Mouse (Mus musculus) midbrain, embryonic 11.5 days (tissue): ENCODE data around the gene Mpzl1. TPM values are rescaled to one million over a fixed set of nuclear protein-coding genes. Genes with fewer than 3 reads are reported as not detected.
"Not testable (repeated sequence)": the region's sequence is repeated elsewhere in the genome, so short reads cannot be mapped to it uniquely, and the experiment has no call there.

Experiments
- ATAC-seq: fragments of 200-750 bp; cut with Nextera tagmentation; 2 replicates; pipeline ENCODE4 v1.8.0; 2017; ENCODE audit warnings: moderate TSS enrichment, moderate library complexity; ENCODE audit not compliant: low FRiP score
- DNase-seq: peaks from one replicate; pipeline ENCODE4 v3.0.0; 2015; ENCODE audit warnings: low spot score; ENCODE audit errors: missing footprints
- H3K27ac ChIP-seq: fragments of 300-500 bp; sonication (generic); 2 replicates; pipeline ENCODE4 v1.5.1; 2014; ENCODE audit warnings: low read depth, low read length
- H3K27me3 ChIP-seq: fragments of 300-500 bp; sonication (generic); 2 replicates; pipeline ENCODE4 v1.6.1; 2014; ENCODE audit warnings: mild to moderate bottlenecking, low read length, moderate library complexity, mixed read lengths; ENCODE audit not compliant: control insufficient read depth, insufficient read depth
- H3K36me3 ChIP-seq: fragments of 300-500 bp; sonication (generic); 2 replicates; pipeline ENCODE4 v1.6.1; 2014; ENCODE audit warnings: mild to moderate bottlenecking, low read length, moderate library complexity, mixed read lengths; ENCODE audit not compliant: control insufficient read depth, insufficient read depth
- H3K4me1 ChIP-seq: fragments of 300-500 bp; sonication (generic); 2 replicates; pipeline ENCODE4 v1.6.1; 2014; ENCODE audit warnings: low read length; ENCODE audit not compliant: control insufficient read depth, insufficient read depth
- H3K4me2 ChIP-seq: fragments of 300-500 bp; sonication (generic); 2 replicates; pipeline ENCODE4 v1.6.1; 2014; ENCODE audit warnings: mild to moderate bottlenecking, moderate library complexity
- H3K4me3 ChIP-seq: fragments of 300-500 bp; sonication (generic); 2 replicates; pipeline ENCODE4 v1.5.1; 2014; ENCODE audit warnings: low read depth, low read length
- H3K9ac ChIP-seq: fragments of 300-500 bp; sonication (generic); 2 replicates; pipeline ENCODE4 v1.6.1; 2014; ENCODE audit warnings: low read length
- H3K9me3 ChIP-seq: fragments of 300-500 bp; sonication (generic); 2 replicates; pipeline ENCODE4 v1.6.1; 2016; ENCODE audit warnings: low read length; ENCODE audit not compliant: control insufficient read depth
- WGBS: fragments of 180-500 bp; shearing (Covaris S2); extraction: QIAGEN DNeasy Blood & Tissue Kit; methylation state at CpG from one replicate; pipeline ENCODE4 v1.1.7; 2014; 5-methylcytosine and 5-hydroxymethylcytosine counted together
- polyA plus RNA-seq: library from polyadenylated mRNA; unstranded; fragments of >200 nt; fragmentation: Nextera tagmentation; extraction: Ambion mirVana; gene quantifications from 2 replicates; pipeline ENCODE4 v1.2.1, GENCODE M21; 2014

Gene Mpzl1
- 141 and 144 TPM in 2 replicates for polyA plus RNA-seq

DNA sequence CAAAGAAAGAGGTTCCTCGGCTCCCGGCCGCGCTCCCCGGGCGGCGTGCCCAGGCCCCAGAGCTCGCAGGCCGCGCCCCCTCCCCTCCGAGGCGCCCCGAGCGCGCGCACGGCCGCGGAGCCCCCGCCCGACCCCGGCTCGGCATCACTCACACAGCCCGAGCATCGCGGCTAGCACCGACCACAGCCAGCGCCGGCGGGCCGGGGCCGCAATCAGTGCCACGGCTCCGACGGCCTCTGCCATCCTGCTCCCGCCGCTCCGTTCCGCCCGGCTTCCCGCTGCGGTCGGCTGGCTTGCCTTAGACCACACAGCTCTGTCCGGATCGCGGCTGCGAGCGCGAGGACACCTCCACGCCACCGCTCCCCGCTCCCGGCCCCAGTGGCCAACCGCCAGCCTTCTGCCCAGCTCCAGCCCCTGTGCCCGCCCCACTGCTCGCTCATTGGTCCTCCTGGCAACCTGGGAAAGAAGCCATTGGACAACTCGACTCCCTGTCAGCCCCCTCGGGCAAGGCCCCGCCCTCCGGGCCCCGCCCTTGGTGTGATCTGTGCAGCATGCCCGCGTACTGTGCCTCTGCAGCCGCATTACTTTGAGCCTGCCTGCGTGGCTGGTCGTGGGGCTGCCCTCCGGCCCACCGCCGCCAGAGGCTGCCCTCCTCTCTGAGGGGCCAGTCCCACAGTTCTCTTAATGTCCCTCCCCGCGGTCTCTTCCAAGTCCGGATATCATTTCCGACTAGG, at the start of gene Mpzl1:
Gene Mpzl1, minus strand, starts transcription at position 388 of the 734 bp plus-strand sequence.
- peaks cover 27% of the 10 kb centered on the region for H3K4me1 ChIP-seq
- no peaks in the 10 kb centered on the region for H3K9me3 ChIP-seq
- ATAC-seq (peak; percentile 99), DNase-seq (peak; percentile 100)
- no peaks in the 10 kb centered on the region for H3K27me3 ChIP-seq
- H3K9ac ChIP-seq: peak within 1 kb of the TSS; percentile 74
- 1% methylated on average over 62 of the region's 73 CpGs for WGBS
- peak within 1 kb of the TSS; percentile 91 for H3K27ac ChIP-seq
- no peaks in the 10 kb centered on the region for H3K36me3 ChIP-seq
- H3K4me2 ChIP-seq: peak within 1 kb of the TSS; percentile 71
- H3K4me3 ChIP-seq: peak within 1 kb of the TSS; percentile 84

DNA sequence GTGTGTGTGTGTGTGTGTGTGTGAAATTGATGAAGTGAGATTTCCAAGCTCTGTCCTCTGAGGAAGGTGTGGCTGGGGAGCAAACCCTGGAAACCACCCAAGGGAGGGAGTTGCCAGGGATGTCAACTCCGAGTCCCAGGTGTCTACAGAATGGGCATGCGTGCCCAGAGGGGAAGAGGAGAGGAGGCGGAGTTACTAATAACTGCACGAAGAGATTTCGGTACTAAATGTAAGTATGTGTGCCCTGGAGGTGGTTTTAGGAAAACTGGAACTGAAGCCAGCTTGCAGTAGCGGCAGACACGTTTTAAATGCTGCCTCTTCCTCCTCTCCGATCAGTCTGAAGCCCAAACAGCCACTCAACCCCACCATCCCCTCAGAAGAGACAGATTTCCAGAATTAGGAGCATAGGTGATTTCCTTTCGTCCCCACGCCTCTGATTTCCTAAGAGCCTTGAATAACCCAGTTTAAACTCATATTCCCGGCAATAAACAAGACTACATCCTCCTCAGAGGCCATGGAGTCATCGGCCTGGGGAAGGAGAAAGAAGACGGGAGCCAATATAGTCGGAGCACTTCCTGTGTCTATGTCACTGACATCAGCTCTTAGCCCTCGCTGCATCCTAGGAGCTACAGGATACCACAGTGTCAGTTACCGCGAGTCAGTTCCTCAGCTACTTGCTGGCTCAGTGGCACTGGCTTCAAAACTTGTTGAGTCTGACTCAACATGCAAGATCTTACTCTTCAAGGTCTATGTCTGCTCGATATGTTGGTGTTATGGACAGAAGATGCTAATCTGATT, 47.9 kb upstream of the Mpzl1 start:
- ATAC-seq: no peak
- no peak overlapping the region for H3K9ac ChIP-seq
- WGBS: 82% methylated on average over 18 of the region's 18 CpGs
- no peaks in the 10 kb centered on the region for H3K9me3 ChIP-seq
- H3K4me1 ChIP-seq: no peaks in the 10 kb centered on the region
- DNase-seq: no peak
- no peak overlapping the region for H3K27ac ChIP-seq
- no peaks in the 10 kb centered on the region for H3K27me3 ChIP-seq
- no peak overlapping the region for H3K4me2 ChIP-seq
- H3K36me3 ChIP-seq: no peaks in the 10 kb centered on the region
- no peak overlapping the region for H3K4me3 ChIP-seq

DNA sequence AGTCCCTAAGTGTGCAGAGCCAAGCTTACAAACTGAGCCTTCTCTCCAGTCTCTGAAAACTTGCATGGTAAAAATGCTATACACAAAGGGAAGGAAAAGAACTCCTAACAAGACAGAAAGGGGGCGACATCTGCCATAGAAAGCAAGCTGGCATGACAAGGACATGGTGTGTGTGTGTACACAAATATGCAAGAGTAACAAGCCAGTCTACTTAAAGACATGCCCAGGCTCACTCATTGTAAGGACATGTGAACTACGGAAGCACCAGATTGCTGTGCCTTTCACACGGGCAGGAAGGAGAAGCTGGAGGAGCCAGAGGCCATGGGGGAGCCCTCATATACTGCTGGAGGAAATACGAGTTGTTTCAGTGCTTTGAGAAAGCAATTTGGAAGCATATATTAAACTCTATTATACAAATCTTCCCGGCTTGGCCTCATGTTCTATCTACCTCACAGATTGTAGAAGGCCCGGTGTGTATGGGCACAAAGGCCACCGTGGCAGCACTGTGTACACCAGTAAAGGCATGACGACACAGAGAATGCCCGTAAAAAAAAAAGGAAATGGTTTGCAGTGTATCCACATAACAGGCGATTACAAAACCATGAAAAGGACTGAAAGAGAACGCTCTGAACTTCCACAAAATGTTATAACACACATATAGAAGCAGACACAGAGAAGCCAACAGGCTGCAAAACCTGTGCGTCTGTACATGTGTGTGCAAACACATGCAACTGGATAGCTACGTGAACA, 46.9 kb upstream of the Mpzl1 start:
- Histone ChIP-seq H3K27ac (no peak overlapping the region), H3K4me3 (no peak overlapping the region), H3K9me3 (no peaks in the 10 kb centered on the region), H3K4me2 (no peak overlapping the region), H3K4me1 (no peaks in the 10 kb centered on the region), H3K9ac (no peak overlapping the region), H3K36me3 (no peaks in the 10 kb centered on the region), H3K27me3 (no peaks in the 10 kb centered on the region)
- DNase-seq (no peak), ATAC-seq (no peak)
- 76% methylated on average over 13 of the region's 13 CpGs for WGBS

GRCm38 (mm10) chr1:165680086-165680485, 45.7 kb upstream of the Mpzl1 start:
- not testable (repeated sequence) for H3K9ac ChIP-seq, DNase-seq, H3K27ac ChIP-seq

GRCm38 (mm10) chr1:165679618-165679997, 45.3 kb upstream of the Mpzl1 start:
- no peak for ATAC-seq
- no peak overlapping the region for H3K4me3 ChIP-seq
- no peak overlapping the region for H3K9ac ChIP-seq
- H3K36me3 ChIP-seq: no peaks in the 10 kb centered on the region
- no peaks in the 10 kb centered on the region for H3K27me3 ChIP-seq
- no peaks in the 10 kb centered on the region for H3K9me3 ChIP-seq
- no peaks in the 10 kb centered on the region for H3K4me1 ChIP-seq
- 20% methylated on average over 3 of the region's 3 CpGs for whole genome bisulfite sequencing
- no peak overlapping the region for H3K27ac ChIP-seq
- no peak overlapping the region for H3K4me2 ChIP-seq
- DNase-seq: no peak

More at GRCm38 (mm10) chr1:165680086-165680485, 45.7 kb upstream of the Mpzl1 start:
- not testable (repeated sequence) for H3K27me3 ChIP-seq, ATAC-seq, H3K9me3 ChIP-seq, H3K4me1 ChIP-seq, H3K4me3 ChIP-seq, H3K4me2 ChIP-seq, H3K36me3 ChIP-seq

DNA sequence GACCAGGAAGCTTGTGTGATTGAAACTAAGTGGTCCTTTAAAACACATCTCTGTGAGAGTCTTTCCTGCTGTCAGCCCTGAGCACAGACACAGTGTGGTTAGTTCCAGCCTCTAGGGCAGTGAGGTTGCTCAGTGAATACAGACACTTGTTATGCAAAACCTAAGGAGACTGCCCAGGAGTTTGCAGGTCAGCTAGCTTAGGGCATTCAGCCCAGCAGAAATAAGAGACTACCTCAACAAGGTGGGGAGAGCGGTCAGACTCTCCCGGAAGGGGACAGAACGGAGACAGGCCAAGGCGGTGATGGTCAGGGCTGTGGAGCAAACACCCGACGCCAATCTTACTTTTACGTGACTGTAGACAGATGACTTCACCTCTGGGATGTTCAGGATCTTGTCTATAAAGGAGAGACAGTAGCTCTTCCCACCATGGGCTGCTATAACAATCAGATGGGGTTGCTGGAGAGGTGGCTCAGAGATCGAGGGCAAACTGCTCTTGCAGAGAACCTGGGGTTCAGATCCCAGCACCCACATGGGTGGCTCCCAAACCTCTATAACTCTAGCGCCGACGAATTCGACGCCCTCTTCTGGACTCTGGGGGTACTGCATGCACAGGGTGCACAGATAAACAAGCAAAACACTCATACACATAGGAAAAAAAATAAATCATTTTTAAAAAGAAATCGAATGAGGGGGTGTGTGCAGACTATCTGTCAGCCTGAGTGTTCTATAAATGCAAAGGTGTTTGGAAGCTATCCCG, 44.7 kb upstream of the Mpzl1 start:
- WGBS: 67% methylated on average over 15 of the region's 15 CpGs

DNA sequence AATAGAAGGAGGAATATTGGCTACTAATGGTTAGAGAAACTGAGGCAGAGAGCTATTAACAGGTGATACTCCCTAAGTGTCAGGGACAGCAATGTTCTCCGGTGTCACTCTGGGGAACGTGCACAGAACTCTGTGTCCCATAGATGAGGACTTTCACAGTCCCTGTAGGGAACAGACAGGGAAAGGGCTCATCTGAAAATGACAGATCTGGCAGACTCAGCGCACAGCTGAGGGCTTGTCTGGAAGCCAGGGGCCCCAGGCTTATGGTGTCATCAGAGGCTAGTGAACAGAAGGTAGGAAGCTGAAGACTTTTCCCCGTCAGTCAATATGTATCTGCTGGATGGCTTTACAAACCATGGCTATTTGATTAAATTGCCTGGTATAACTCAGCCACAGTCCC, 43.2 kb upstream of the Mpzl1 start:
- WGBS: 71% methylated on average over 4 of the region's 4 CpGs
- Histone ChIP-seq H3K9me3 (no peaks in the 10 kb centered on the region), H3K27me3 (no peaks in the 10 kb centered on the region), H3K4me3 (no peak overlapping the region), H3K9ac (no peak overlapping the region), H3K27ac (no peak overlapping the region), H3K4me1 (no peaks in the 10 kb centered on the region), H3K4me2 (no peak overlapping the region), H3K36me3 (no peaks in the 10 kb centered on the region)
- no peak for DNase-seq
- ATAC-seq: no peak

More for the DNA sequence above, 44.7 kb upstream of the Mpzl1 start:
- H3K36me3 ChIP-seq: no peaks in the 10 kb centered on the region
- no peak overlapping the region for H3K27ac ChIP-seq
- no peak for DNase-seq
- no peak overlapping the region for H3K4me3 ChIP-seq
- H3K9ac ChIP-seq: no peak overlapping the region
- H3K4me2 ChIP-seq: no peak overlapping the region
- ATAC-seq: no peak
- H3K27me3 ChIP-seq: no peaks in the 10 kb centered on the region
- H3K4me1 ChIP-seq: no peaks in the 10 kb centered on the region
- H3K9me3 ChIP-seq: no peaks in the 10 kb centered on the region

DNA sequence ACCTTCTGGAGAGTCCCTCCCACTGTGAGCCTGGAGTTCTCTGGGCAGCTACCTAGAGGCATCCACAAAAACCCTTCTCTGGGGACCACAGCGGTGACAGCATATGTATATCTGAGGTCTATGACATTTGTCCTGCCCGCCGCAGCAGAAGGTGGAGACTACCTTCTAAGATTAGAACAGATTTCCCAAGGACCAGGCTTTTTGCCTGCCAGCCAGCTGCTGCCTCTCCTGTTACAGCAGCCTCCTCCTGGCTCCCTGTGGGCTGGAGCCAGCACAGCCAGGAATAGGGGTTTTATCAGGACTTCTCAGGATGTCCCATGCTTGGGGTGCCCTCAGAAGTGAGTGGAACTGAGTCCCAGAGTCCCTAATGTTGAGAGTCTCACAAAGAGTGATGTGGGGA, 42.7 kb upstream of the Mpzl1 start:
- no peak overlapping the region for H3K4me2 ChIP-seq
- no peak overlapping the region for H3K9ac ChIP-seq
- WGBS: 76% methylated on average over 3 of the region's 3 CpGs
- no peaks in the 10 kb centered on the region for H3K9me3 ChIP-seq
- no peak overlapping the region for H3K4me3 ChIP-seq
- no peak overlapping the region for H3K27ac ChIP-seq
- H3K27me3 ChIP-seq: no peaks in the 10 kb centered on the region
- DNase-seq (no peak), ATAC-seq (no peak)
- no peaks in the 10 kb centered on the region for H3K4me1 ChIP-seq
- no peaks in the 10 kb centered on the region for H3K36me3 ChIP-seq
